Mouse (Mus musculus): ENCODE measurements around the gene Magee2. TPM values are rescaled to one million over a fixed set of nuclear protein-coding genes. Genes with fewer than 3 reads are reported as not detected.
"Not testable (repeated sequence)": the region's sequence is repeated elsewhere in the genome, so short reads cannot be mapped to it uniquely, and the experiment has no call there.

The Magee2 gene
- polyA plus RNA-seq (2012; rRNA removed): 0.05 and 0.07 TPM in 2 replicates

GRCm38 (mm10) chrX:104856751-104857341 is at the start of gene Magee2:
Gene Magee2 (minus strand): TSS chrX:104857267.
- Histone ChIP-seq H3K4me3 (replicated peaks; ENCODE audit: extremely low read depth, low read depth, low read length) (peak within 1 kb of the TSS; percentile 55), H3K4me1 (ENCODE audit: control insufficient read depth, insufficient read depth, low read length) (no peaks in the 10 kb centered on the region)
- WGBS: 27% methylated on average over 37 of the region's 37 CpGs
- no peak for DNase-seq
- TF ChIP-seq CTCF (IDR thresholded peaks at IDR 0.05; ENCODE audit: insufficient read depth, low read length): no peak
- no peak for TF ChIP-seq POLR2A (IDR thresholded peaks at IDR 0.05; ENCODE audit: borderline replicate concordance, extremely low read depth, low read depth, low read length)

GRCm38 (mm10) chrX:104853610-104854009 is 3.5 kb downstream of the Magee2 start:
- 51% methylated on average over 9 of the region's 9 CpGs for WGBS
- TF ChIP-seq POLR2A (IDR thresholded peaks at IDR 0.05; ENCODE audit: borderline replicate concordance, extremely low read depth, low read depth, low read length) (no peak), CTCF (IDR thresholded peaks at IDR 0.05; ENCODE audit: insufficient read depth, low read length) (no peak)

GRCm38 (mm10) chrX:104817583-104817982 is 39.5 kb downstream of the Magee2 start:
- not testable (repeated sequence) for H3K4me3 ChIP-seq (replicated peaks; ENCODE audit: extremely low read depth, low read depth, low read length); H3K4me1 ChIP-seq (ENCODE audit: control insufficient read depth, insufficient read depth, low read length); DNase-seq
- 81% methylated on average over 4 of the region's 5 CpGs for WGBS

More at GRCm38 (mm10) chrX:104853610-104854009, 3.5 kb downstream of the Magee2 start:
- Histone ChIP-seq H3K4me1 (ENCODE audit: control insufficient read depth, insufficient read depth, low read length) (no peaks in the 10 kb centered on the region), H3K4me3 (replicated peaks; ENCODE audit: extremely low read depth, low read depth, low read length) (no peak overlapping the region)
- DNase-seq: no peak

- DNase-seq; H3K4me1 ChIP-seq (ENCODE audit: control insufficient read depth, insufficient read depth, low read length); H3K4me3 ChIP-seq (replicated peaks; ENCODE audit: extremely low read depth, low read depth, low read length): not testable (repeated sequence)
- WGBS: 80% methylated on average over 1 of the region's 3 CpGs
Observed at GRCm38 (mm10) chrX:104816987-104817386, 40.1 kb downstream of the Magee2 start.

- not testable (repeated sequence) for H3K4me1 ChIP-seq (ENCODE audit: control insufficient read depth, insufficient read depth, low read length); DNase-seq; H3K4me3 ChIP-seq (replicated peaks; ENCODE audit: extremely low read depth, low read depth, low read length)
- 56% methylated on average over 4 of the region's 4 CpGs for WGBS
Observed at GRCm38 (mm10) chrX:104813704-104814103, 43.4 kb downstream of the Magee2 start.

Other genes starting within 250 kb of the Magee2 start
- gene Zdhhc15, start 186.2 kb downstream of the Magee2 start, polyA plus RNA-seq (2012; rRNA removed): 0.45 and 0.62 TPM in 2 replicates
- 4.9 and 5.4 TPM in 2 replicates for gene Pbdc1, start 222.5 kb upstream of the Magee2 start, polyA plus RNA-seq (2012; rRNA removed)